Mouse (Mus musculus) bone marrow, adult 2 months (tissue): ENCODE results near the gene Med12l. TPM values are rescaled to one million over a fixed set of nuclear protein-coding genes. Genes with fewer than 3 reads are reported as not detected.
A peak's percentile ranks its signal among the peaks of the same experiment; 100 is the strongest.
"Not testable (repeated sequence)": the region's sequence is repeated elsewhere in the genome, so short reads cannot be mapped to it uniquely, and the experiment has no call there.

Experiments used
- H3K27ac ChIP-seq: fragments of 200-500 bp; 2 replicates; pipeline ENCODE4 v1.5.1; 2012; ENCODE audit warnings: low read depth, mild to moderate bottlenecking, control low read depth, inconsistent platforms, low read length; ENCODE audit not compliant: control insufficient read depth, poor library complexity, insufficient read depth
- H3K4me1 ChIP-seq: fragments of 200-500 bp; 2 replicates; pipeline ENCODE4 v1.6.1; 2011; ENCODE audit warnings: low read length; ENCODE audit not compliant: control insufficient read depth, insufficient read depth
- H3K4me3 ChIP-seq: fragments of 200-500 bp; replicated peaks from 2 replicates; pipeline ENCODE3; 2011; ENCODE audit warnings: mild to moderate bottlenecking, low read depth, low read length, control low read depth; ENCODE audit not compliant: control insufficient read depth
- CTCF ChIP-seq: fragments of 200-500 bp; IDR thresholded peaks from 2 replicates; pipeline ENCODE4 v1.5.1; 2011; ENCODE audit warnings: low read length, control low read depth; ENCODE audit not compliant: control insufficient read depth, insufficient read depth
- POLR2A ChIP-seq: fragments of 200-500 bp; IDR thresholded peaks from 2 replicates; pipeline ENCODE4 v1.6.1; 2011; ENCODE audit warnings: low read depth, mild to moderate bottlenecking, control low read depth, low read length, borderline replicate concordance; ENCODE audit not compliant: control insufficient read depth
- WGBS: fragments of 180-500 bp; shearing (Covaris S2); methylation state at CpG from one replicate; pipeline ENCODE4 v1.1.7; 2018; 5-methylcytosine and 5-hydroxymethylcytosine counted together
- polyA plus RNA-seq: library from polyadenylated mRNA; stranded (reverse); fragments of >200 nt; gene quantifications from 2 replicates; pipeline ENCODE4 v1.2.4, GENCODE M21; 2011; ENCODE audit warnings: low replicate concordance; ENCODE audit not compliant: missing spikeins, insufficient read depth, insufficient read length

The Med12l gene
- polyA plus RNA-seq, 1 experiment, result 6.5 TPM

- H3K4me3 ChIP-seq, result peak within 1 kb of the TSS; percentile 55
- H3K4me1 ChIP-seq, result no peaks in the 10 kb centered on the region; the same call in 1 of the 2 replicates
- peak within 1 kb of the TSS; percentile 95 for H3K27ac ChIP-seq
- 12% methylated on average over 6 of the region's 6 CpGs for WGBS
- TF ChIP-seq CTCF (no peak), POLR2A (no peak)
Measured at GRCm38 (mm10) chr3:59101218-59101986, 95.8 kb downstream of the Med12l start, which contains the start of gene Gpr171. Gene Gpr171, minus strand, starts transcription at chr3:59101821.

- TF ChIP-seq POLR2A (no peak), CTCF (no peak)
- H3K4me1 ChIP-seq, result no peaks in the 10 kb centered on the region; the same call in 1 of the 2 replicates
- H3K4me3 ChIP-seq, result no peak overlapping the region
- no peak overlapping the region for H3K27ac ChIP-seq
- WGBS, result 65% methylated on average over 2 of the region's 2 CpGs
Measured at GRCm38 (mm10) chr3:59102146-59102545, 96.5 kb downstream of the Med12l start.

- 32% methylated on average over 4 of the region's 4 CpGs for WGBS
- TF ChIP-seq CTCF (no peak), POLR2A (no peak)
- H3K4me1 ChIP-seq, result no peaks in the 10 kb centered on the region; the same call in 1 of the 2 replicates
Measured at GRCm38 (mm10) chr3:59104462-59104861, 98.8 kb downstream of the Med12l start.

GRCm38 (mm10) chr3:59107439-59107838, 101.8 kb downstream of the Med12l start:
- Histone ChIP-seq H3K4me1 (no peaks in the 10 kb centered on the region; the same call in 1 of the 2 replicates), H3K4me3 (no peak overlapping the region), H3K27ac (no peak overlapping the region)
- 79% methylated on average over 4 of the region's 4 CpGs for WGBS
- TF ChIP-seq POLR2A (no peak), CTCF (no peak)

More at GRCm38 (mm10) chr3:59104462-59104861, 98.8 kb downstream of the Med12l start:
- Histone ChIP-seq H3K27ac (no peak overlapping the region), H3K4me3 (no peak overlapping the region)

GRCm38 (mm10) chr3:59109834-59110233, 104.2 kb downstream of the Med12l start:
- WGBS, result 78% methylated on average over 3 of the region's 3 CpGs
- H3K27ac ChIP-seq, H3K4me3 ChIP-seq, H3K4me1 ChIP-seq: not testable (repeated sequence)

GRCm38 (mm10) chr3:59111944-59112343, 106.3 kb downstream of the Med12l start:
- TF ChIP-seq CTCF (no peak), POLR2A (no peak)
- H3K27ac ChIP-seq, result no peak overlapping the region
- H3K4me1 ChIP-seq, result peaks cover 2% of the 10 kb centered on the region; the same call in 1 of the 2 replicates
- WGBS, result 65% methylated on average over 3 of the region's 3 CpGs
- H3K4me3 ChIP-seq, result no peak overlapping the region

GRCm38 (mm10) chr3:59113291-59113690, 107.7 kb downstream of the Med12l start:
- not testable (repeated sequence) for H3K27ac ChIP-seq, H3K4me3 ChIP-seq, H3K4me1 ChIP-seq
- WGBS, result 82% methylated on average over 4 of the region's 4 CpGs

- Histone ChIP-seq H3K4me1 (peaks cover 2% of the 10 kb centered on the region), H3K4me3 (no peak overlapping the region), H3K27ac (no peak overlapping the region)
- WGBS, result 16% methylated on average over 8 of the region's 8 CpGs
- no peak for TF ChIP-seq CTCF
- TF ChIP-seq POLR2A, result no peak
Measured at GRCm38 (mm10) chr3:59113973-59114517, 108.4 kb downstream of the Med12l start.

GRCm38 (mm10) chr3:59121067-59121730, 115.6 kb downstream of the Med12l start:
- H3K4me1 ChIP-seq, result no peaks in the 10 kb centered on the region; the same call in none of the 2 replicates
- 74% methylated on average over 7 of the region's 7 CpGs for WGBS
- no peak overlapping the region for H3K27ac ChIP-seq
- H3K4me3 ChIP-seq, result no peak overlapping the region
- TF ChIP-seq CTCF (no peak), POLR2A (no peak)
